Comparison of ENCODE assay signal across 17 mouse cellular contexts in the genomic region with DNA sequence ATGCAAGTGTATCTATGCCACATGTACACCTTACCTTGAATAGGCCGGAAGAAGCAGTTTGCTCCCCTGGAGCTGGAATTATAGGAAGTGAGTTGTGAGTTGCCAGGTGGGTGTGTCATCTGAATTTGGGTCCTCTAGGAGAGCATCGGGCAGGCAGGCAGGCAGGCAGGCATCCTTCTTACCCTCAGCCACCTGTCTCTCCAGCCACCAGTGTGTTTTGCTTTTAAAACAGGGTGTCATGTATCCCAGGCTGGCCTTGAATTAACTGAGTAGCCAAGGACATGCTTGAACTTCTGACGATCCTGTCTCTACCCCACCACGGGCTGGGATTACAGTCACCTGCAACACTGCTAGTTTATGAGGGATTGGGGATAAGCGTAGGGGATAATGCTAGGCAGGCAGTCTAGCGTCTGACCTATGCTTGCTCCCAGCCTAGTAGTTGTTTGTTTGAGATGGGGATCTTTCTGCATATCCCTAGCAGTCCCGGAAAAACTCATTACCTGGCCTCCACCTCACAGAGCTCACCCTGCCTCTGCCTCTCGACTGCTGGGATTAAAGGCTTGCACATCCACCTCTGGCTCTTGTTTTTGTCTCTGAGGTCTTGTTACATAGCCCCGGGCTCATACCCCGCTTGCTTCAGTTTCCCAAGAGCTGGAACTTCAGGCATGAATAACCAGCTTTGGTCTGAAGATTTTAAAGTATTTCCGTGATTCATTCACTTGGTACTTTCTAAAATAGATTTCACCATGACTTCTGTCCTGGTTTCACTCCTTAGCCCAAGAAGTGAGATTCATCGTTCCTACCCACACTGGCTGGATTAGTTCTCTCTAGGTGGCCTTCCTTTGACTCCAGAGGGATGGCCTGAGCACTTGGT. TPM values are rescaled to one million over a fixed set of nuclear protein-coding genes. Genes with fewer than 3 reads are reported as not detected.
DNase-seq lines count a peak whose midpoint lies in the region; ATAC-seq and TF ChIP-seq lines count a peak whose summit lies in the region.
"Had no signal": no experiment of that assay in that cellular context is flagged by ENCODE, and none has a peak within 500 bp of the region (broad histone marks: within the 10 kb centered on the region; RNA-seq: fewer than 3 reads in every experiment).

No protein-coding gene starts in this region.

- peak overlapping the region; percentile 87 for H3K27ac ChIP-seq in cerebellum, adult 2 months (ENCODE audit: insufficient read depth, low read length)
- 0 out of 2 replicates have a peak overlapping the region, but pooled peaks have one; percentile 34 for H3K27ac ChIP-seq in kidney, embryonic 16.5 days (ENCODE audit: low read length)
- peak overlapping the region; percentile 25; the same call in 1 of the 2 replicates for H3K27ac ChIP-seq in stomach, embryonic 16.5 days (ENCODE audit: low read length)
- no peak overlapping the region for H3K27ac ChIP-seq in midbrain, embryonic 10.5 days (replicated peaks)
- H3K27ac ChIP-seq: embryonic facial prominence, embryonic 10.5 days; heart, embryonic 15.5 days; hindbrain, embryonic 14.5 days; liver, embryonic 14.5 days had no signal

- H3K4me3 ChIP-seq in cerebellum, adult 2 months (replicated peaks; ENCODE audit: insufficient read depth, low read depth, low read length): peak overlapping the region; percentile 4
- H3K4me3 ChIP-seq in kidney, embryonic 16.5 days (ENCODE audit: low read length): no peak overlapping the region
- no peak overlapping the region for H3K4me3 ChIP-seq in stomach, embryonic 16.5 days (replicated peaks; ENCODE audit: low read length)
- no peak overlapping the region for H3K4me3 ChIP-seq in midbrain, embryonic 10.5 days
- H3K4me3 ChIP-seq: embryonic facial prominence, embryonic 10.5 days; heart, embryonic 15.5 days had no signal

- no peak overlapping the region for H3K9ac ChIP-seq in kidney, embryonic 16.5 days (replicated peaks; ENCODE audit: low read length)
- no peak overlapping the region for H3K9ac ChIP-seq in stomach, embryonic 16.5 days (ENCODE audit: low read length)
- H3K9ac ChIP-seq: heart, embryonic 15.5 days; hindbrain, embryonic 14.5 days; liver, embryonic 14.5 days had no signal

- no peak overlapping the region for H3K4me2 ChIP-seq in kidney, embryonic 16.5 days (replicated peaks; ENCODE audit: low read depth, low read length)
- no peak overlapping the region for H3K4me2 ChIP-seq in stomach, embryonic 16.5 days (ENCODE audit: low read depth, low read length)
- H3K4me2 ChIP-seq: heart, embryonic 15.5 days; hindbrain, embryonic 14.5 days; midbrain, embryonic 11.5 days had no signal

- peaks cover 5% of the 10 kb centered on the region; the same call in 1 of the 2 replicates for H3K36me3 ChIP-seq in kidney, embryonic 16.5 days (ENCODE audit: insufficient read depth, low read length)
- no peaks in the 10 kb centered on the region for H3K36me3 ChIP-seq in stomach, embryonic 16.5 days (ENCODE audit: control insufficient read depth, insufficient read depth, low read length)
- peaks cover 44% of the 10 kb centered on the region for H3K36me3 ChIP-seq in midbrain, embryonic 10.5 days
- H3K36me3 ChIP-seq: heart, embryonic 15.5 days had no signal

- in situ Hi-C loops in Patski (cut with MboI; ENCODE audit: low pct_unique_long_range_greater_than_20kb): loop anchor here (5.0 to 10.0 kb wide), 2 partner anchors 55 to 292 kb away; no protein-coding TSS in a partner anchor

- no peak for TF ChIP-seq POLR2A in cerebellum, adult 2 months (IDR thresholded peaks at IDR 0.05; ENCODE audit: borderline replicate concordance, insufficient read depth, low read length)

- peak; percentile 33; the same call in 1 of the 2 replicates for ATAC-seq in kidney, embryonic 16.5 days (ENCODE audit: low FRiP score, low TSS enrichment)
- ATAC-seq in Patski: peak; percentile 93
- ATAC-seq in stomach, embryonic 16.5 days (ENCODE audit: insufficient read depth, low FRiP score): no peak

- 22% methylated on average over 12 of the region's 12 CpGs for WGBS in cerebellum, adult 2 months
- WGBS in kidney, embryonic 16.5 days: 55% methylated on average over 12 of the region's 12 CpGs
- 58% methylated on average over 12 of the region's 12 CpGs for WGBS in stomach, embryonic 16.5 days
- 73% methylated on average over 12 of the region's 12 CpGs for WGBS in midbrain, embryonic 10.5 days

- CTCF ChIA-PET in Patski (lab: Charles Lee): no interaction called here

- H3K27me3 ChIP-seq in cerebellum, adult 2 months (ENCODE audit: control insufficient read depth, insufficient read depth, low read length): no peaks in the 10 kb centered on the region
- H3K27me3 ChIP-seq in kidney, embryonic 16.5 days (ENCODE audit: insufficient read depth, low read length): no peaks in the 10 kb centered on the region
- no peaks in the 10 kb centered on the region for H3K27me3 ChIP-seq in Patski
- no peaks in the 10 kb centered on the region for H3K27me3 ChIP-seq in stomach, embryonic 16.5 days (ENCODE audit: control insufficient read depth, insufficient read depth, low read length)
- no peaks in the 10 kb centered on the region for H3K27me3 ChIP-seq in midbrain, embryonic 10.5 days (ENCODE audit: low read depth, poor library complexity, severe bottlenecking)
- H3K27me3 ChIP-seq: heart, embryonic 15.5 days had no signal

- H3K4me1 ChIP-seq in cerebellum, adult 2 months (ENCODE audit: control insufficient read depth, insufficient read depth, low read length): peaks cover 37% of the 10 kb centered on the region
- peaks cover 18% of the 10 kb centered on the region for H3K4me1 ChIP-seq in kidney, embryonic 16.5 days (ENCODE audit: insufficient read depth, low read length)
- peaks cover 11% of the 10 kb centered on the region; the same call in 1 of the 2 replicates for H3K4me1 ChIP-seq in stomach, embryonic 16.5 days (ENCODE audit: control insufficient read depth, insufficient read depth, low read length)
- H3K4me1 ChIP-seq in midbrain, embryonic 10.5 days: peaks cover 22% of the 10 kb centered on the region

- DNase-seq in cerebellum, adult 2 months: peak; percentile 62 to 74
- no peak for DNase-seq in cerebellum, postnatal 4 days (ENCODE audit: low spot score in 2 of 2)
- no peak for DNase-seq in kidney, adult 8-10 months
- DNase-seq in Patski (ENCODE audit: low read depth, low spot score): peak; percentile 95
- DNase-seq in right cerebral cortex, postnatal 10 days (ENCODE audit: low spot score in 2 of 2): no peak
- no peak for DNase-seq in midbrain, embryonic 10.5 days (ENCODE audit: low spot score)
- DNase-seq: adrenal gland, postnatal 14 days; kidney, postnatal 10 days; lung, postnatal 14 days; thymus, postnatal 4 days had no signal

- TF ChIP-seq CTCF in cerebellum, adult 2 months (IDR thresholded peaks at IDR 0.05; ENCODE audit: borderline replicate concordance, insufficient read depth, low read depth, low read length): no peak
- no peak for TF ChIP-seq CTCF in Patski (IDR thresholded peaks at IDR 0.05)

- POLR2A ChIA-PET in Patski (lab: Charles Lee): interaction anchor here (1.1 kb wide), 1 partner anchor 8 kb away, joined by 4 read pairs; no protein-coding TSS in a partner anchor

- H3K9me3 ChIP-seq in kidney, embryonic 16.5 days (ENCODE audit: low read length): no peaks in the 10 kb centered on the region
- H3K9me3 ChIP-seq in stomach, embryonic 16.5 days (replicated peaks; ENCODE audit: control insufficient read depth, low read length): no peaks in the 10 kb centered on the region
- no peaks in the 10 kb centered on the region for H3K9me3 ChIP-seq in midbrain, embryonic 10.5 days (replicated peaks)
- H3K9me3 ChIP-seq: embryonic facial prominence, embryonic 10.5 days; heart, embryonic 15.5 days had no signal

RNA-seq across cellular contexts. Expression of gene Btg1, which starts 15.7 kb away (rescaled TPM):
- 72.7 and 87.6 TPM in 2 replicates for polyA plus RNA-seq in cerebellum, adult 2 months (2012; rRNA removed)
- 47.9 and 51.4 TPM in 2 replicates for polyA plus RNA-seq in kidney, embryonic 16.5 days (2015; fragmentation: Nextera tagmentation; extraction: Ambion mirVana)
- 91.5 TPM for polyA plus RNA-seq in Patski (2021)
- 48.8 and 55.8 TPM in 2 replicates for polyA plus RNA-seq in stomach, embryonic 16.5 days (2015; fragmentation: Nextera tagmentation; extraction: Ambion mirVana)
- 30.5 and 38.9 TPM in 2 replicates for polyA plus RNA-seq in midbrain, embryonic 10.5 days (2016; fragmentation: Nextera tagmentation; extraction: Ambion mirVana)

Comparison
In these comparisons a context has a peak if more than half of its experiments do, and no peak if none do; other contexts are left out.
1. DNase-seq: peak in cerebellum, adult 2 months (2 of 2) and Patski (single experiment); none in cerebellum, postnatal 4 days (0 of 2), kidney, adult 8-10 months (0 of 2), right cerebral cortex, postnatal 10 days (0 of 2) and midbrain, embryonic 10.5 days (single experiment).